Mouse (Mus musculus): ENCODE measurements around the gene Crhr1. TPM values are rescaled to one million over a fixed set of nuclear protein-coding genes. Genes with fewer than 3 reads are reported as not detected.

Crhr1 gene
- polyA plus RNA-seq, 1 experiment from 2014 or later = 0.22 TPM

DNA sequence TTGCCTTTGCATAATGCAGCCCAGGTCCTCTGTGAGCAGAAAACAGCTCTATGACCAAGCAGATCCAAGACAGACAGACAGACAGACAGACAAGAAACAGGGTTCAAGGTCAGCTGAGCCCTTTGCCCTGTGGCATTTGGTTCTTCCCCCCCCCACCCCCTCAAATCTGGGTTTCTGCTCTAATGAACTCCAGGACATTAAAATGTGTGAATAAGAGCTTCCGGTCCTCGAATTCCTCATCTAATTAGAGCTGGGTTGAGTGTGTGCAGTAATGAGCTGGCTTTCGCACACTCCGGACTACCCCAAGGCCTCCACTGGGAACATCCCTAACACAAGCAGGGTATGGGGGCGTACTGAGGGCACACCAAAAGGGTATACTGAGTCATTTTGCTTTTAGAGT lies 18.3 kb downstream of the Crhr1 start:
- WGBS = 71% methylated on average over 5 of the region's 5 CpGs
- Histone ChIP-seq H3K36me3 (ENCODE audit: control insufficient read depth, insufficient read depth, low read length) (no peaks in the 10 kb centered on the region), H3K4me2 (ENCODE audit: low read depth, low read length) (no peak overlapping the region), H3K4me1 (ENCODE audit: control insufficient read depth, insufficient read depth, low read length) (no peaks in the 10 kb centered on the region), H3K9me3 (ENCODE audit: control insufficient read depth, low read length) (no peaks in the 10 kb centered on the region), H3K4me3 (ENCODE audit: low read depth, low read length) (no peak overlapping the region), H3K27ac (replicated peaks; ENCODE audit: low read depth, low read length) (no peak overlapping the region), H3K9ac (ENCODE audit: low read depth, low read length) (no peak overlapping the region), H3K27me3 (replicated peaks; ENCODE audit: control insufficient read depth, insufficient read depth, low read length) (no peaks in the 10 kb centered on the region)
- DNase-seq (ENCODE audit: low spot score) (no peak), ATAC-seq (ENCODE audit: low read depth) (no peak)

DNA sequence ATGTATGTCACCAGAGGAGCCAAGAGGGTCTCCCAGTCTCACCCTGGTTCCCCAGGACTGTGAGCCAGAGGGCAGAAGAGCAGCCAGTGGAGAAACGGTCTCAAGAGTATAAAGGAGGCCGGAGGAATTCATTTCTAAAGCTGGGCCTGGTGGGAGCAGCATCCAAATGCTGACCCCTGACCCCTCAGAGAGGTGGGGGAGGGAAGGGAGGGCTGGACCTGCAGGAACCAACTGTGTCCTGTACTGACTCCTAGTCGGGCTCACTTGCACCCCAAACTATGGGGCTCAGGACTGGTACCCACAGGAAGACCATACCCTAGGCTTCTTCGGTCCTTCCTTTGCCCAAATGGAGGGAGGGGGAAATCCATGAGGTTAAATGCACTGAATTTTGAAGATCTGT lies 21.7 kb downstream of the Crhr1 start:
- no peak overlapping the region for H3K9ac ChIP-seq (ENCODE audit: low read depth, low read length)
- H3K4me2 ChIP-seq (ENCODE audit: low read depth, low read length) = no peak overlapping the region
- ATAC-seq (ENCODE audit: low read depth) = no peak
- no peaks in the 10 kb centered on the region for H3K9me3 ChIP-seq (ENCODE audit: control insufficient read depth, low read length)
- 0 out of 2 replicates have a peak, but pooled peaks cover 5% of the 10 kb centered on the region for H3K4me1 ChIP-seq (ENCODE audit: control insufficient read depth, insufficient read depth, low read length)
- no peak for DNase-seq (ENCODE audit: low spot score)
- H3K27me3 ChIP-seq (replicated peaks; ENCODE audit: control insufficient read depth, insufficient read depth, low read length) = peaks cover 28% of the 10 kb centered on the region
- WGBS = 64% methylated on average over 4 of the region's 4 CpGs
- no peak overlapping the region for H3K4me3 ChIP-seq (ENCODE audit: low read depth, low read length)
- no peak overlapping the region for H3K27ac ChIP-seq (replicated peaks; ENCODE audit: low read depth, low read length)
- no peaks in the 10 kb centered on the region for H3K36me3 ChIP-seq (ENCODE audit: control insufficient read depth, insufficient read depth, low read length)

DNA sequence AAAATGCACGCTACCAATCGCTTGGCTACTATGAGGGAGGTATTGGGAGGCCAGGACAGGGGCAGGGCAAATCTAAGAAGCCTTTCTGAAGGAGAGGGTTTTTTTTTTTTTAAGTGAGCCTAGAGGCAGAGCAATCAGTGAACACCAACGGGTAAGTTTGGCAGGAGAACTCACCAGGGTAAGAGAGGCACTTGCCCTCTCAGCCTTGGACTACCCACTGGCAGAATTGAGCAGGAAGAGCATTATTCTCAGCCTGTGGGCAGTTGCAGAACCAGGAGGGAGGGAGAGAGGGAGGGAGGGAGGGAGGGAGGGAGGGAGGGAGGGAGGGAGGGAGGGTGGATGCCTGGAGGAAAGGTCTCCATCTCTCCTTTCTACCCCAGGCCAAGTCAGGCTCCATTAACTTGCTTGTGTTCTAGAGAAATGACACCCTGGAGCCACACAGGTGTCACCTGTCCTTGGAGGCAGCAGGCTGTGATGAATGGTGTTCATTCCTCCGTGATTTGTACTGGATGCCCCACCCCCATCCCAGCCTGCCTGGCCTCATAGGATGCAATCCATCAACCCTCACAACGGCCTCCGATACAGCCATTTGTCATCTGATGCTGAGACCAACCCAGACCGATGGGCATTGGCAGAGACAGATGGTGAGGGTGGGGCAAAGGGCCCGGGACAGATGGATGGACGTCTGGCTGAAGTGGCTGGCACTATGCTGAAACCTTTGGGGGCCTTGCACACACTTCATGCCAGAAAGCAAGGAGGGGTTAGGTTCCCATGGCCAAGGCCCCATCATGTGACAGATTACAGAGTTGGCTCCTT lies 22.4 kb downstream of the Crhr1 start:
- Histone ChIP-seq H3K9ac (ENCODE audit: low read depth, low read length) (no peak overlapping the region), H3K27ac (replicated peaks; ENCODE audit: low read depth, low read length) (no peak overlapping the region), H3K4me1 (ENCODE audit: control insufficient read depth, insufficient read depth, low read length) (0 out of 2 replicates have a peak, but pooled peaks cover 5% of the 10 kb centered on the region), H3K27me3 (replicated peaks; ENCODE audit: control insufficient read depth, insufficient read depth, low read length) (peaks cover 28% of the 10 kb centered on the region), H3K36me3 (ENCODE audit: control insufficient read depth, insufficient read depth, low read length) (no peaks in the 10 kb centered on the region), H3K9me3 (ENCODE audit: control insufficient read depth, low read length) (no peaks in the 10 kb centered on the region), H3K4me2 (ENCODE audit: low read depth, low read length) (no peak overlapping the region), H3K4me3 (ENCODE audit: low read depth, low read length) (no peak overlapping the region)
- DNase-seq (ENCODE audit: low spot score) (no peak), ATAC-seq (ENCODE audit: low read depth) (no peak)
- 41% methylated on average over 9 of the region's 9 CpGs for WGBS

DNA sequence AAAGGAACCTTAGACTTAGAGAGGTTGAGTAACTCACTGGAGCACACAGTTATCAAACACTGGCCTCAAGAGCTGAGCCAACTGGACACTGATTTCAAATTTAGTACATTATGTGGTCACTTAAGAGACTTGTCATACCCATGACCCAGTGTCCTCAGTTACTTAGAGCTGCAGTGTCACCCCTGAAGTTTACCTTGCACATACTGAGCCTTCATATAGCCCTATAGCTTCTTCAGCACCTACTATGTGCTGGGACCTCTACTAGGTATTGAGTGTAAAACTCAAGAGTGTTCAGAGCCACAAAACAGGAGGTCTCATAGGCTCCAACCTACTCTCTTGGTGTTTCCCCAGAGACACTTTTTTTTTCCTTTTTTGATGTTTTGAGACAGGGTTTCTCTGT lies 23.2 kb downstream of the Crhr1 start:
- H3K4me1 ChIP-seq (ENCODE audit: control insufficient read depth, insufficient read depth, low read length) = 0 out of 2 replicates have a peak, but pooled peaks cover 5% of the 10 kb centered on the region
- H3K36me3 ChIP-seq (ENCODE audit: control insufficient read depth, insufficient read depth, low read length) = no peaks in the 10 kb centered on the region
- ATAC-seq (ENCODE audit: low read depth) = no peak
- H3K27me3 ChIP-seq (replicated peaks; ENCODE audit: control insufficient read depth, insufficient read depth, low read length) = peaks cover 28% of the 10 kb centered on the region
- H3K9ac ChIP-seq (ENCODE audit: low read depth, low read length) = no peak overlapping the region
- no peak for DNase-seq (ENCODE audit: low spot score)
- no peak overlapping the region for H3K4me3 ChIP-seq (ENCODE audit: low read depth, low read length)
- H3K4me2 ChIP-seq (ENCODE audit: low read depth, low read length) = no peak overlapping the region
- H3K27ac ChIP-seq (replicated peaks; ENCODE audit: low read depth, low read length) = no peak overlapping the region
- no peaks in the 10 kb centered on the region for H3K9me3 ChIP-seq (ENCODE audit: control insufficient read depth, low read length)

DNA sequence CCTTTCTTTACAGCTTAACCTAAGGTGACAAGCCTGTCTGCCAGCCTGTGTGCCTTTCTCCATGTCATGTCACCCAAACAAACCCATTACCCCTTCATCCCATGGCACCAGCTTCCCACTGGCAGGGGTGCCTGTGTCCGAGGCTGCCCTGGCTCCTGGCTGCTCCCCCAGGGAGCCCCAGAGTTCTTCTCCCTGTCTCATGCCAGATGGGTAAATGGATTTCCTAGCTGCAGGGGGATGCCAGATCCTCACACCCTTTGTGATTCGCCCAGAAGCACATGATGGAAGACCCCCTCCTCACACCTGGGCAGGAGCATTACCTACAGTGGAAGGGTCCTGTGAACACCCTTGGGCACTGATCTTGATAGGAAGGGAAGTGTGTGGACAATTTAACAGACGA lies 23.7 kb downstream of the Crhr1 start:
- Histone ChIP-seq H3K36me3 (ENCODE audit: control insufficient read depth, insufficient read depth, low read length) (no peaks in the 10 kb centered on the region), H3K4me1 (ENCODE audit: control insufficient read depth, insufficient read depth, low read length) (0 out of 2 replicates have a peak, but pooled peaks cover 5% of the 10 kb centered on the region), H3K4me2 (ENCODE audit: low read depth, low read length) (no peak overlapping the region), H3K27ac (replicated peaks; ENCODE audit: low read depth, low read length) (no peak overlapping the region), H3K9me3 (ENCODE audit: control insufficient read depth, low read length) (no peaks in the 10 kb centered on the region), H3K4me3 (ENCODE audit: low read depth, low read length) (no peak overlapping the region), H3K27me3 (replicated peaks; ENCODE audit: control insufficient read depth, insufficient read depth, low read length) (peaks cover 28% of the 10 kb centered on the region), H3K9ac (ENCODE audit: low read depth, low read length) (no peak overlapping the region)
- WGBS = 50% methylated on average over 3 of the region's 3 CpGs
- DNase-seq (ENCODE audit: low spot score) (no peak), ATAC-seq (ENCODE audit: low read depth) (no peak)

DNA sequence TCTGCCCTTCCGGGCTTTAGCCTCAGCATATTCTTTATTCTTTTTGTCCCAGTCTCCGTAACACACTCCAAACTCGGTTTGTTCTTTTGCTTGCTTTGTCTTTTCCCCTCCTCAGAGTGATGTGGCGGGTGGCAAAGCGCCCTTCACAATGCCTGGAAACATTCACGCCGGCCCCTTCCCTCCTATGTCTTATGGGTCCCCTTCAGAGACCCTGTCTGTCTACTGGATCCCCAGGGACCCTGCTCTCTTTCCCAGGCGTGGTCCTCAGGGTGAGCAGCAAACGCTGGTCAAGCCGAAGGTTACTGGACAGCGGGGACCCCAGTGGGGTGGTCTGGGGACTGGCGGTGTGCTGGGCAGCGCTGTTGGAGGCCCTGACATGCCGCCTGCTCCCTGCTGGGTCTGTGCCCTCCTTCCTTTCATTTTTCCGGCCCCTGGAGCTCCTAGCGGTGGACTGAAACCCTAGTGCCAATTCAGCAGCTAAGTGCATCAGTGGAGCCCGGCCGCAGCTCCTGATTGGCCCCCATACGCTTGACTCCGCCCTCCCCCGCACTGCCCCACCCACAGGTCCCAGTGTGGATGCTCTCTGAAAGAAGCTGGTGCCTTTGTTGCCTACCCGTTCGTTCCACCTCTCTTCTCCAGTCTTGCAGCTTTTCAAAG lies 25.1 kb downstream of the Crhr1 start:
- Histone ChIP-seq H3K4me2 (ENCODE audit: low read depth, low read length) (peak overlapping the region; percentile 57), H3K27me3 (replicated peaks; ENCODE audit: control insufficient read depth, insufficient read depth, low read length) (peaks cover 28% of the 10 kb centered on the region), H3K36me3 (ENCODE audit: control insufficient read depth, insufficient read depth, low read length) (no peaks in the 10 kb centered on the region), H3K4me1 (ENCODE audit: control insufficient read depth, insufficient read depth, low read length) (0 out of 2 replicates have a peak, but pooled peaks cover 5% of the 10 kb centered on the region), H3K4me3 (ENCODE audit: low read depth, low read length) (peak overlapping the region; percentile 30), H3K9ac (ENCODE audit: low read depth, low read length) (no peak overlapping the region), H3K27ac (replicated peaks; ENCODE audit: low read depth, low read length) (no peak overlapping the region), H3K9me3 (ENCODE audit: control insufficient read depth, low read length) (no peaks in the 10 kb centered on the region)
- peak; percentile 85 for DNase-seq (ENCODE audit: low spot score)
- WGBS = 2% methylated on average over 23 of the region's 23 CpGs
- ATAC-seq (ENCODE audit: low read depth) = peak; percentile 96

DNA sequence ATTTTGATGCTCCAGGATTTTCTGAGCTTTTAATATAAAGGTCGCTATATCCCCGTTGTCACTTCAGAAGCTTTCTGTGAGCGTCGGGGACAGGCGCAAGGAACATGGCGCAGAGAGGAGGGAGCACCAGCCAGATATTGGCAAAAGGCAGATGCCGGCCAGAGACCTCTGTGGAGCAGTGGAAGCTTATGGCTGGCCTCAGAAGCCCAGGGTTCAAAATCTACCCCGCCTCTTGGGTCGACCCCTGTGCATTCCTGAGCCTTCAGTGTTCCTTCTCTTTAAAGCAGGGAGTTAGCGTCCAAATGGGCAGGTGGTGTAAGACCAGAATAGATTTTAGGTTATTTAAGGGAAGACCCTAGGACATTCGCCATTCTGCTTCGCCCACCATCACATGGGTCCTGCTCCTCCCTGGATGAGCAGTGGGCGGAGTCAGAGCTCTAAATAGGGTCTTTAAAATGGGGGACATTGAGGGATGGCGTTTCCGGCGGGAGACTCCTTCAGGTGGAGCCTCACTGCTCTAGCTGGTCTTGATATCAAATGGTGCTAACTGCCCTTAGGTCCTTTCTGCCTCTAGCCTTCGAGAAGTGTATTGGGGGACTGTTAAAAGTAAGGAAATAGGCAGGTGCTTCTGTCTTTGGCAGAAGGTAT lies 25.7 kb downstream of the Crhr1 start:
- no peak overlapping the region for H3K27ac ChIP-seq (replicated peaks; ENCODE audit: low read depth, low read length)
- no peak overlapping the region for H3K9ac ChIP-seq (ENCODE audit: low read depth, low read length)
- DNase-seq (ENCODE audit: low spot score) (no peak), ATAC-seq (ENCODE audit: low read depth) (0 out of 2 replicates have a peak, but pooled peaks have one; percentile 8)
- peak overlapping the region; percentile 57 for H3K4me2 ChIP-seq (ENCODE audit: low read depth, low read length)
- WGBS = 6% methylated on average over 17 of the region's 17 CpGs
- H3K9me3 ChIP-seq (ENCODE audit: control insufficient read depth, low read length) = no peaks in the 10 kb centered on the region
- peaks cover 28% of the 10 kb centered on the region for H3K27me3 ChIP-seq (replicated peaks; ENCODE audit: control insufficient read depth, insufficient read depth, low read length)
- H3K4me1 ChIP-seq (ENCODE audit: control insufficient read depth, insufficient read depth, low read length) = 0 out of 2 replicates have a peak, but pooled peaks cover 5% of the 10 kb centered on the region
- peak overlapping the region; percentile 30 for H3K4me3 ChIP-seq (ENCODE audit: low read depth, low read length)
- no peaks in the 10 kb centered on the region for H3K36me3 ChIP-seq (ENCODE audit: control insufficient read depth, insufficient read depth, low read length)

DNA sequence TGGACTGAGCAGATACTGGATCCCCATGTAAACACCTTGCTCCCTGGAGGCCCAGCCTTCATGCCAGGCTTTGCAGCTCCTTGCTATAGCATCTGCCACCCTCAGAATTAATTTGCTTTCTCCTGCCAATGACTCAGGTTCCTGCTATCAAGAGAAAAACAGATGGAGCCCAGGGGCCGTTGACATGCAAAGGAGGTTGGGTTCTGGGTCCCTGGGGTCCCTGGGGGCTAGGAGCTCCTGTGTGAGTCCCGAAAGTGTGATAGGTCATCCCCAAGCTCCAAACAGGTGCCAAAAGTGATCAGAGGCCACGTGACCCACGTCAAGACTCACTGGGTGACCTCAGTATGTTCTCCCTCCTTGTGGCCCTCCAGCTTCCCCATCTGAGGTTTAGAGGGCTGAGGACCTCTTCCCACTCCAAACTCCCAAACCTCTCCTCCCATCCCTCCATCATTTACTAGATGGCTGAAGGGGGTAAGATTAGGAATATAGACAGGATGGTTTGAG lies 27.2 kb downstream of the Crhr1 start:
- Histone ChIP-seq H3K9ac (ENCODE audit: low read depth, low read length) (no peak overlapping the region), H3K36me3 (ENCODE audit: control insufficient read depth, insufficient read depth, low read length) (no peaks in the 10 kb centered on the region), H3K4me3 (ENCODE audit: low read depth, low read length) (no peak overlapping the region), H3K4me2 (ENCODE audit: low read depth, low read length) (no peak overlapping the region), H3K9me3 (ENCODE audit: control insufficient read depth, low read length) (no peaks in the 10 kb centered on the region), H3K4me1 (ENCODE audit: control insufficient read depth, insufficient read depth, low read length) (0 out of 2 replicates have a peak, but pooled peaks cover 5% of the 10 kb centered on the region), H3K27me3 (replicated peaks; ENCODE audit: control insufficient read depth, insufficient read depth, low read length) (peaks cover 28% of the 10 kb centered on the region), H3K27ac (replicated peaks; ENCODE audit: low read depth, low read length) (no peak overlapping the region)
- WGBS = 69% methylated on average over 4 of the region's 4 CpGs
- no peak for DNase-seq (ENCODE audit: low spot score)
- ATAC-seq (ENCODE audit: low read depth) = no peak
